Mouse (Mus musculus): ENCODE measurements at regions not wholly inside any gene's neighbourhood (a gene's known extent, or its start where the extent isn't known, plus 50 kb on each side); places are given as distances from the start of the nearest gene placed in this dataset.
"Not testable (repeated sequence)": the region's sequence is repeated elsewhere in the genome, so short reads cannot be mapped to it uniquely, and the experiment has no call there.

DNA sequence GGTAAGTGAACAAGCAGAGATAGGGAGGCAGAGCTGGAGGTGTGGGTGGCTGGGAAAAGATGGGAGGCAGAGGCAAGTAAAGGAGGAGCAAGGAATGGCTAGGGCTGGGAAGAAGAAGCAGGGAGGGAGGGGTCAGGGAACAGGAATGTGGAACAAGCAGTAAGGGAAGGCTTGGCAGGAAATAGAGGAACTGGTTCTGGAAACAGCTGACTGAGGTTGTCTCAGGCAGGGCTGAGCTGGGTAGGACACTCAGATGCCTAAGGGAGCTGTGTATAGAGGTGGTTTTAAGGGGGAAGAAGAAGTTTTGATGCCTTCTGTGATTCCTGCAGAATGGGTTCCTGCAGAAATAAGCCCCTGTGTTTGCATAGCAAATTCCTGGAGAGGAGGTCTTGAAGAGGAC is 92.7 kb downstream of the Nucb2 start:
- no peak for DNase-seq

DNA sequence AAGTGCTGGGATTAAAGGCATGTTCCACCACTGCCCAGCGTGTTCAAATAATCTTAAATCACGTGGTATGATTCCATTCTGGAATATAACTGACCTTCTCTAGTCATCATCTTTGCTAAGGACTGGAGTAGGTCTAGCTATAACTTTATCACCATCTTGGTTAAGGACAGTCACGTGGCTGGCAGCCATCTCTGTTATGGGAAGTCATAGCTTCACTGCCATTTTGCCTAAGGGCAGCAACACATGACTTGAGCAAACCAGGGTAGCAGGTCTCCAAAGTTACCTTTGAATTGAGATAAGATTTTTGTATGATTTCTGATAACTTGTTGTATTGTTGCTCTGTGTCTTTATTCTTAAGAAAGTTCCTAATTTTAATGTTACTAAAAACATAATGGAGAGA is 96.2 kb downstream of the Nucb2 start:
- no peak for DNase-seq

DNA sequence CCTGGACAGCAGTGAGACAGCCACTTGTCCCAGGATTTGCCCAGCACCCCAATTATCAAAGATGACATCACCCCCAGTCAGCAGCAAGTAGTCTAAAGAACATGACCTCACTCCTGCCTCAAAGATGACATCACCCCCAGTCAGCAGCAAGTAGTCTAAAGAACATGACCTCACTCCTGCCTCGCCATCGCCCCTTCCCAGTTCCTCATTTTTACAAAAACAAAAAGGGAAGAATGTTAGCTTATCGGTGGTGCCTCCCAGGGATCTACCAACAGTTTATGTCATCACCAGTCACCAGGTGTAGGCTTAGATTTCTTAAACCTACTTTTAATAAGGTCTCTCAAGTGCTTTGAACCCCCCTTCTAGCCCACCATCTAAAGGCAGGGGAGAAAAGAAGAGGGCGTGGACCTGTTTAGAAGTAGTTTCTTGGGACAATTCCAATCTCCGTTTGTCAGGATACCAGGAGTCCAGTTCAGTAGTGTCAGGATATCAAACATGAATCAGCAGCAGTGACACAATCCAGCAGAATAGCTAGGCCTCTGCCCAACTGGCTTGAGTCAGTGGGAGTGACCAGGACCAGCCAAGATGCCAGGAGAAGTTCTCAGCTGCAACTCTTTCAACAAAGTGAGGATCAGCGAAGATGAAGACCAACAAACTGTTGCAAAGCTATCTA is 99.1 kb downstream of the Nucb2 start:
- peak; percentile 41 to 46 for DNase-seq

DNA sequence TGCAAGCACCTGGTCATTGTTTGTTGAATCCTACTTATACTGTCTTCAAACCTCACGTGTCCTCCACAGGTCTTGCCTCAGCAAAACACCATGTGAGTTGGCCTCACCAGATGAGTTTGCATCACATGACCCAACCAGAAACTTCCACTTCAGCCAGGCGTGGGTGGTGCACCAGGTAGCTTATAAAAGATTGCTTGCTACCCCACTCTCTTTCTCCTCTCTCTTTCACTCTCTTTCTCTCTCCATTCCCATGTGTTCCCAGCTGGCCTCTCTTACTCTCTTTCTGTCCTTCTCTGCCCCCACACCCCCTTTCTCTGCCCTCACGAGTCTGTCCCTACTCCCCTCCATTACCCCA is 99.6 kb downstream of the Nucb2 start:
- no peak for DNase-seq

DNA sequence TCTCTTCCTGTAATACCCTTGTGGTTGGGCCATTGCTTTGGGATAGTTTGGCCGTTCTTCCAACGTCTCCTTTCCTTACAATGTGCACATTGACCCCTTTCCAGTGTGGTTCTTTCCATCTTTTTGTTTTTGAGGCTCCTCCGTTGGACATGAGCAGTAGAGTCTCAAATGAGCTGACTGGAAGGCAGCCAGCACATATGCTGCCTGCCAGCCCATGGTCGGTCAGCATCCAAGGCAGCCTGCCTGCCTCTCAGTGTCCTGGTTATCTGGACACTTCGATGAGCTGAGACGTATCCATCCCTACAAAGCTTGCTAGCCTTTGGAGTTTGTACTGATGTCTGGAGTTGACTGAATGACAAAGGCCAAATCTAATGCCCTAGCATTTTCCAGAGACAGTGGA is 102.1 kb downstream of the Nucb2 start:
- DNase-seq = no peak

DNA sequence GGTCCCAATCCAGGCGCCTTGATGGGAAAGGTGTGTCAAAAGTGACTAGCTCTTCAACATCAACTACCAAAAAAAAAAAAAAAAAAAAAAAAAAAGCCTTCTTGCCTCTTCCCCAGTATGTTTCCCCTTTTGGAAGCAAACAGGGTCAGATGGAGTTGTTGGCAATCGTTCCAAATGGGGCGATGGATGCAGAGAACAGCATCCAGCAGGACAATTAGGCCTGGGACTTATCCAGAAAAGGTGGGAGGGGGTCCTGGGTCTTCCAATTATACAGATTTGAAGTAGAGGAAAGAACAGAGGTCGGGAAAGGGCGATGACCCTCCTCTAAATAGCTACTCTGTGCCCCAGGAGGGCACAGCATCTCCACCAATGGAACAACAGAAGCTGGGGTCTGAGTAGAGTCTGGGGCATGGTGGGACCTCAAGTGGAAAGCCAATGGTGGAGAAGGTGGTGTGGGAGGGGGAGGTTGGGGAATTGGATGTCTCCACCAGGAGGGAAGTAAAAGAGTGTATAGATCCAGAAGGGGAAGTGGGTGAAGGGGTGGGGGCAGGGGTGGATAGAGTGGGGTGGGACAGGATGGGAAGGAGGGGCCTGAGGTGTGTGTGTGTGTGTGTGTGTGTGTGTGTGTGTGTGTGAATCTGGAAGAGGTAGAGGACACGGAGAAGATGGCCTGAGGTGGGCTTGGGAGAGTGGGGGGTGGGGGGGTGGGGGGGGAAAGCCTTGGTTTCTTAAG is 102.7 kb downstream of the Nucb2 start:
- no peak for DNase-seq

DNA sequence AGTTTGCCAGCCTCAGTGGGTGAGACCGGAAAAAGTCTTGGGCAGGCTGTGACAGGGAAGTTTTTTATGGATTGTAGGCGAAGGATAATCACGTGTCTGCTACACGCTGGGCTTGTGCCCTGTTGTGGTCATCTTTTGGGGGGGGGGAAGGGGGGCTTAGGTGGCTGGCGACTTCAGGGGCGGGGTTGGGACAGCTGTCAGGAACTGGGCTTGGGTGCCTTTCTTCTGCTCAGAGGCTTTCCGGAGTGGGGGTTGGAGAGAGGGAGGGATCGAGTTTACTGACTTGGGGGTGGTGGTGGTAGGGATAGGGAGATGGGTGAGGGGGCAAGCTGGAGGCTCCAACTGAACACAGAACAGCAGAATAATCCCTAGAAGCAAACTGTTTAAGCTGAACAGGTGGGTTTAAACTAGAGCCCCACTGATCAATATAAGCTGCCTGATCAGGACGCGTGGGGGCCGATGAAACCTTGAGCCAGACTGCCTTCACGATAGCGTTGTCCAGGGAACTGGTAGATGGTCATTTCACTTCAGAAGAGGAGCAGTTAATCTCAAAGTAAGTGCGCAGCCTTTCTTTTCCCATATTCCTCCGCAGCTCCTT is 103.6 kb downstream of the Nucb2 start:
- DNase-seq = peak in 1 of 2 experiments; percentile 5

DNA sequence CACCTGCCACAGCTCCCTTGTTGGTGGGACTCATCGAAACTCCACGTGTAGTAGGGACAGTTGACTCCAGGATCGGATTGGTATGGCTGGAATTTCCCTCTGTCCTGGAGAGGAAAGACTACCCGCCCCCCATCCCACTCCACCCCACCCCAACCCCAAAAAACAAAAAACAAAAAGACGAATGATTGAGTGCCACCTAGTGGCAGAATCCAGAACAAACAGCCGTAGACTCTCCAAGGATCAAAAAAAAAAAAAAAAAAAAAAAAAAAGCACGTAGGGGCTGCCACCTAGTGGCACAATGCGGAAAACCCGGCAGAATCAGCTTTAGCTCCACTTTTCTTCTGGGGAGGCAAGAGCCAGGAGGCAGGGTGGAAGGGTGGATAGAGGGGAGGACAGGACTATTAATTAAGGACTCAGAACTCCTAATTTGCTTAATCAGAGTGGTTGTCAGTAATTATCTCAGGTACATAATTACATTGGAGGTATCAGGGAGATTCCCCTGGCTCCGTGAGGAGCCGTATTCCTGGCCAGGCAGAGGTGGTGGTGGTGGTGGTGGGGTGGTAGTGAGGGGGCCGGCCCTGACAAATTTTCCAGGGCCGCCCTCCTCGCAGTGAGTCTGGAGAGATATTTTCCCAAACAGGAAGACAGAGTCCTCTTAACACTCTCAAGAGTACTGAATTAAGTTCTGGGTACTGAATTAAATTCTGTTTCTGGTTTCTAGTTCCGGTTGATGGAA is 104.3 kb downstream of the Nucb2 start:
- DNase-seq = peak; percentile 38 to 72

DNA sequence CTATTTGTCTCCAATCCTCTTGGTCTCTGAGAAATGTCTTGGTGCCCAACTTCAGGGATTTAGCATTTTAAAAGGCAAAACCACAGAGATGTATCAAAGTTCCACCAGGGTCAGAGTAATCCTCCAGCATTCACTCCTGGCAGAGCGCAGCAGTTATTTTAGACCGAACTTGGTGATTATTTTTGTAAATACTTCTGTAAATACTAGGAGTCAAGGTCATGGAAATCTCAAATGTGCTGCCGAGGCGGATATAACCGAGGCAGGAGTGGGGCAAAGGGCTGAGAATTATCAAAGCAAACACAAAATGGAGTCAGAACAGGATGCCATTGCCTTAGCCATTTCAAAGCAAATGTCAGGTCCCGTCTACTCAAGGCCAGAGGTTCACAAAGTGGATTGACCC is 105.2 kb downstream of the Nucb2 start:
- DNase-seq = no peak

DNA sequence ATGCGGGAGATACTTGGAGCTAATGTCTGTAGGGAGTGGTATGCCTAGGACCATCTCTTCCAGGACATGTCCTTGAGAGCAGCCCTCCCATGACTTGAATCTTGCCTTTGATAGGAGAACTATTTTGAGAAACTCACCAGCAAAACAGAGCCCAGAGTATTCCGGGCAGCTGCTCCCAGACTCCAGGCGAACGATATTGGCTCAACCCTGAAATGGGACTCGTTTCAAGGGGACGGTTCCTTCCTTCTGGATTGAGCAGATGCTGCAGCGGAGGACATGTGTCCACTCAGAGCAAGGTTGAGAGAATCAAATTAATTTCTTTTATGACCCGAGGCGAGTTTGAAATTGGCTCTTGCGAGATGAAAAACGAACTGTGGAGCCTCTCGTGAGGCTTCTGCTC is 105.7 kb downstream of the Nucb2 start:
- DNase-seq = no peak

DNA sequence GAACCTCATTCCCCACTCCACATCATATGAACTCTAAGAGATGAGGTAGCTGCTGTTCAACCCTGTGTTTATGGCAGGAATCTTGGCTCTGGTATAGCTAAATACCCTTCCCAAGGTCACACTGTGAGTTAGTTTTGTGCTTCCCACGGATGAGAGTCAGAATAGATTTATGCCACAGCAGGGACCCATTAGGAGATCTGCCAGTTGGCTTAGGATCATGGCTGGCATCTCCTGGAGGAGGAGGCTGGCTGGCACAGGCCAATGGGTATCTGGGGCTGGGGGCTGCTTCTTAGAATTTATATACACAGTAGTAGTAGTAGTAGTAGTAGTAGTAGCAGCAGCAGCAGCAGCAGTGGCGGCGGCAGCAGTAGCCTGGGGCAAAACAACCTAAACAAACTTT is 111.8 kb downstream of the Nucb2 start:
- peak; percentile 39 to 60 for DNase-seq

DNA sequence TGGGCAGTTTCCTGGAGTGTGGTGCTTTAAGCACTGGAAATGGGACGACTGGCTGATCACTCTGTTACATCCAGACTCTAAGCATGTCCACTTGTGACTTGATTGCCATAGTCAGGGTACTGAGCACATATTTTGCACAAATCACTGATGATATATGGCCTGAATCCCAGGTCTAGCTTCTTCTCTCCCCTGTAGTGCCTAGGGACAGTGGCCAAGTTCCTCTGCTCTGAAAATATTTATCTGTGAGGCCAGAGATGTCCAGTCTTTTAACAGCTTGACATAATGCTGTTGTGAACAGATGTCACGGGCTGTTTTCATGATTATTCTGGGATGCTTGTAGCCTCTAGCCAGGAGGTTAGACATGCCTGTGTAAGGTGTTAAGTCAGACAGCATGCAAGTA is 115.5 kb downstream of the Nucb2 start:
- no peak for DNase-seq

DNA sequence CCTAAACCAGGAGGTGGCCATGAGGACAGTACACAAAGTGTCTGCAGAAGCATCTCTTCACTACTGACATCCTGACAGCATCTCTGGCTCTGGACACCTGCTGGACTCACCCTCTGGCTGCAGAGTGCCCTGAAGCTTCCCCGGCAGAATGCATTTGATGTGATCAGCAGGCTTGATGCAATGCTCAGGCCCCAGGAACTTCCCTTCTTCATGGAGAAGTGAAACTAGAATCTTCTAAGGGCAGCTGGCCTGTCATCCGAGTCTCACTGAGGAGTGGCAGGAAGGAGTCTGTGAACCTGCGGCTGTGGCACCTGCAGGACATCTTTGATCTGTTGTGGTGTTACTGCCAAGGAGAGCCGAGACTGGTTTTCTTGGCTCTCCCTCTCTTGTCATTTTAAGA is 116.2 kb downstream of the Nucb2 start:
- no peak for DNase-seq

DNA sequence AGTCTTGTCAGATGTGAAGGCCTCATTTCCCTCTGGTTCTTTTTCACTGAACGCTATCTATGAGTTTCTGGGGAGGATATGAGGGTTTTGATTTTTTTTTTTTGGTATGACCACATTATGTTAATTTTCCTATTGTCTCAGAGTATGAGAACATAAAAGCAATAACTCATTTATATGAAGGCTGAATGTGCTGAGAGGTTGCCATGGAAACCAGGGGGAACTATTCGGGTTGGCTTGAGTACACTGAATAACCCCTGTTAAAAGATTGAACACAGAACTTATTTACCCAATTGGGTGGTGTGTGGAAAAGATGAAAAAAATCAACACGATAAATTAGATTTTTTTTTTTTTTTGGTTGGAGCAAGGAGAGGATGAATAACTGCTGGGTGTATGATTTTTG is 129.0 kb downstream of the Nucb2 start:
- DNase-seq = no peak

DNA sequence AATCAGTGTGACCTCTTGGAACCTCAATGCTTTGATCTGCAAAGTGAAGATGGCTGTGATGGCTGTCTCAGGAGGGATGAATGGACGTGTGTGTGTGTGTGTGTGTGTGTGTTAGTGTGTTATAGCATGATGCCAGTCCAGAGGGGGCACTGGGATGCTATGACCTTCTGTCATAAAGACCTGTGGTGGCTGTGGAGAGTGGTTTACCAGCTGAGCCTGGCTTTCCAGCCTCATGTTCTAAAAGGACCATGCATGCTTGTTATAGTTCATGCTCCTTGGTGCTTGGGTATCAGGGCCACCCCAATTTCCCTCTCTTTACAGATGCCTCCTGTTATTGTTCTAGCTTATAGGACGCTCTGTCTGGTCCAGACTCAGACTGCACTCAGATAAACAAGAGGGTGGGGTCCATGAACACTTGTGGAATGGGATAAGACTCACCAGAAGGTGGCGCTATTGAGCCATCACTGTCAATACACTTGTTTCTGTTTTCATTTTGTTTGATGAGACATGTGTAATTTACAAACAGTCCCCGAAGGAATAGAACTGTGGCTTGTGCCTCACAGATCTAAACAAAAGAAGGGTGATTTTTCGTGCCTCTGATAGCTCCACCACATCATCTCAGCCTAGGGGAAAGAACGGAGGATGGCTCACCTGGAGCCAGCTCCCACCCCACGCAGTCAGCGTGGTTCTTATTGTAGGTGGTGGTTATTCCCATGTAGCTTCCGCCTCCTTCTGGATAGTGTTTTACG is 140.9 kb downstream of the Nucb2 start:
- peak; percentile 27 to 48 for DNase-seq

DNA sequence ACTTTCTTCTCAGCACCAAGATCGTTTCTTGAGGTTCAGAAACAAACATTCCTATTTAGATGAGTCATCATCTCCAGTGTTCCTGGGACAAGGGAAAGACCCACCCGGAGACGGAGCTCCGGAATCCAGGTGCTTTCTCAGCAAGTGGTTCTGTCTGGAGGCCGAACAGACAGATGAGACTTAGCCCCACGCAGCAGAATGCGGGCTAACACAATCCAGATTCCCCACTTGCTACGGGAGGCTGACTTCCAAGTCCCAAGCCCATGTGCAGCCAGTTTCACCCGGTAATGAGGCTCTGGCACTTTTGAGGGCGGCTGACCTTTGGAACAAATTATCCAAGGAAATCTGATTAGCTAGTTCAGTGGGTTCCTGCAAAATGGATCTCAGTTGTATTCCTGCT is 150.3 kb downstream of the Nucb2 start:
- no peak for DNase-seq

DNA sequence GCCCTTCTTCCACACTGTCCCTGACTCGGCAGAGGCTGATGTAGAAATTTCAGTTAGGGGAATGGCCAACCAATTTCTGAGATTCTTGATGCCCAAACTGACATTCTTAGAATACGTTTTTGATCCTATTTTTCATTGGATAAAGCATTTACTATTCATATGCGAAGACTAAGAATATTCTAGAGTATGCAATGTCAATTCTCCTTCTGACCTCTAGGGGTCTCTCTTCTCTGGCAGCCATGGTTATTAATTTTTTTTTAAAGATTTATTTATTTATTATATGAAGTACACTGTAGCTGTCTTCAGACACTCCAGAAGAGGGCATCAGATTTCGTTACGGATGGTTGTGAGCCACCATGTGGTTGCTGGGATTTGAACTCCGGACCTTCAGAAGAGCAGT is 152.9 kb downstream of the Nucb2 start:
- DNase-seq = not testable (repeated sequence)

DNA sequence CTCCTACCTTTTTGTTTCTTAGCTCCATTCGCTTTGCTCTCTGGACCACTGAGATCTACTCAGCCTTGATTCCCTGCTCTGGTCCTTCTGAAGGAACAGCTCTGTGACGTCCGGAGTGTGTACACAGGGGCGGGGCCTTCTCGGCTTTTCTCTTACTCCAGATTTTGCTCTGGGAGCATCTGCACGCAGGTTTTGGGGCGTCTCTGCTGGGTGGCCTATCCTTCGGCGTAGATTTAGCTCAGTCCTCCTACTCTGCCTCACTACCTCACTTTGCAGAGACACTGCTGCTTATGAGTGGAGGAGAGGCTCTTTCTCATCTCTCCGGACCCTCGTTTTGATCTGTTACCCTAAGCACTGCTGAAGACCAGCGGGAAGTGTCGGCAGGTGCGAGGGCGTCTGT is 161.4 kb downstream of the Nucb2 start:
- no peak for DNase-seq

DNA sequence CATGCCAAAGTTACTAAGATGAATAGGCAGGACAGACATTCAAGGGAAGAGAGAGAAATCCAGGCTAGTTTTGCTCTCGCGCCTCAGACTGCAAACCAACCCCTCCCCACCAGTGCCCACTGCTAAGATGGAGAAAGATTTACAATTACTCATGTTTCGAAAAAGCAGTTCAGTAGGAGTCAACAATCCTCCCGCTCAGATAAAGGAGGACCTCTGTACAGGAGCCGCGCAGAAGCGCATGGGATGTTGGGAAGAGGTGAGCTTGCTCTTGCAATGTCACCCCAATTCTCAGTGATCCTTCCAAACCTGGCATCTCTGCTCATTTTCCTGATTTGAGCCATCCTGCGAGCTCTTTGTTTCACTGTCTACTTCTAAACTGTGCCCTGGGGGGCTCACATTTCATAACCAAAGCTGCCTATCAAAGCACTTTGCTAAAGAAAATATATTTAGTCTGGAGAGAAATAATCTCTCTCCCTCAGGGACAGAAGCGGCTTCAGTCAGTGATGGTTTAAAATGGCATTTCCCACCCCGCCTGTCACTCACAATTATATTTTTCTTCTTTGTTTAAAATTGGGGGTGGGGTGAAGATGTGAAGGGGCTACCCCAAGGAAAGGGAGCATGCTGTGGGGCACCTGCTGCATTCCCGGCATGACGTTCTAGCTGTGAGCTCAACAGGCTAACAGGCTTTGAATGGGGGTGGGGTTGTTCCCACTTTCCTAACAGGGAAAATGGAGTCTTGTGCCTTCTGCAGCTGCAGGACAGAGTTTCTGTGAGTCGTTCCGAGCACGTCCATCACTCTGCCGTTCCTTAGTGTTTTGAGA is 170.2 kb downstream of the Nucb2 start:
- DNase-seq = no peak

DNA sequence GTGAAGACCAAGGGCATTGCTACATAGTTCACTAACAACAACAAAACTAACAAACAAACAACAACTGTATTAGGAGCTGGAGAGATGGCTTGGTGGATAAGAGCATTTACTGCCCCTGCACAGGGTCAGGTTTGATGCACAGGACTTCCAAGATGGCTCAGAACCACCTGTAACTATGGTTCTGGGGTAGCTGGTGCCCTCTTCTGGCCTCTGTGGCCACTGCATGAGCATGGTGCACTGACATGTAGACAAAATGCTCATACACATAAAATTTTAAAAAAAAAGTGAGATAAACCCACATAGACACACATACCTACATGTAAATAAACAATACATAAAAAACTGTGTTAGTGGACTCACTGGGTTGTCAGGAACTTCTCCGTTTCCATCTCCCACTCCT is 172.5 kb downstream of the Nucb2 start:
- DNase-seq = no peak

DNA sequence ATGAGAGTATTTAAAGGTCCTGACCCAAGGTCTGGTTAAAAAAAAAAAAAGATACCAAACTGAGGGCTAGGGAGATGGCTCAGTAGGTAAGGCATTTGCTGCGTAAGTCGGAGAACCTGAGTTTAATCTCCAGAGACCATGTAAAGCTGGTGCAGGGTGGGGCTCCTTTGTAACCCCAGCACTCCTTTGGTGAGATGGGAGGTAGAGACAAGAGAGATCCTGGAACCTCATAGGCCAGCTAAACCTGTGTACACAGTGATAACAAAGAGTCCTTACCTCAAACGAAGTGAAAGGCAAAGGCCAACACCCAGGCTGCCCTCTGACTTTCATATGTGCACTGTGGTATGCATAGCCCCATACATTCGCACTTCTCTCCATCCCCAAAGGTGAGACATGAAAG is 175.0 kb downstream of the Nucb2 start:
- DNase-seq = no peak

DNA sequence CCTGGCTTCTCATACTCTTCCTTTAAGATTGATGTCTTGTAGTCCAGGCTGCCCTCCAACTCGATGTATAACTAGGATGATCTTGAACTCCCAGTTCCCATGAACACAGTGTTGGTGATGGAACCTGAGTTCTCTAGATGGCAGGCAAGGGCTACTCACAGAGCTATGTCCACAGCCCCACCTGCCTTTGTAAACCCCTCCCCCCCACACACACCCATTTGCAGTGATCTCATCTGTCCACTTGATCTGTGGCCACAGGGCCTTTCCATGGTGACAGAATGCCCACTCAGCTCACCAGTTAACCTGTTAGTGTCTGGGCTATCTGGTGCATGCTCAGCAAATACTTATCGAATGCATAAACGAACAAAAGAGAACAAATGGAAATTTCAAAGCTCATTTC is 176.4 kb downstream of the Nucb2 start:
- no peak for DNase-seq

Data from adrenal gland, postnatal 36 days (tissue).